Mouse (Mus musculus) yolk sac, embryonic 10.5 days (tissue): ENCODE measurements around the gene Tmem115.

Source experiments
- DNase-seq: peaks from one replicate; pipeline ENCODE4 v3.0.0-alpha.2; 2017; ENCODE audit warnings: low spot score

Gene Tmem115

GRCm38 (mm10) chr9:107521711-107522399, 11.9 kb upstream of the Tmem115 start:
- DNase-seq: no peak

DNA sequence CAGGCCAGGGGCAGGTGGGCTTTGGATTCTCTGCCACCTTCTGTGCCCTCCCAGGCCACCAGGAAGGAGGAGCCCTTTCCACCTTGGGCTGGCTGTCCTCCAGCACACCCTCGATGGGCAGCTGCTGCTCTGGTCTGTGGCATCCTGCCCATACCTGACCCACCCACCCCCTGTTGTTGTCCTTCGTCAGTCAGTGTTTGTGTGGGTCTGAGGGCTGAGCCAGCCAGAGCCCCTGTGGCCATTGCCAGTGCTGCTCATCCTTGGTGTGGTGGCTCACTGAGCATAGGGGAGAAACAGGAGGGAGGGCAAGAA, 11.4 kb upstream of the Tmem115 start:
- DNase-seq: no peak

DNA sequence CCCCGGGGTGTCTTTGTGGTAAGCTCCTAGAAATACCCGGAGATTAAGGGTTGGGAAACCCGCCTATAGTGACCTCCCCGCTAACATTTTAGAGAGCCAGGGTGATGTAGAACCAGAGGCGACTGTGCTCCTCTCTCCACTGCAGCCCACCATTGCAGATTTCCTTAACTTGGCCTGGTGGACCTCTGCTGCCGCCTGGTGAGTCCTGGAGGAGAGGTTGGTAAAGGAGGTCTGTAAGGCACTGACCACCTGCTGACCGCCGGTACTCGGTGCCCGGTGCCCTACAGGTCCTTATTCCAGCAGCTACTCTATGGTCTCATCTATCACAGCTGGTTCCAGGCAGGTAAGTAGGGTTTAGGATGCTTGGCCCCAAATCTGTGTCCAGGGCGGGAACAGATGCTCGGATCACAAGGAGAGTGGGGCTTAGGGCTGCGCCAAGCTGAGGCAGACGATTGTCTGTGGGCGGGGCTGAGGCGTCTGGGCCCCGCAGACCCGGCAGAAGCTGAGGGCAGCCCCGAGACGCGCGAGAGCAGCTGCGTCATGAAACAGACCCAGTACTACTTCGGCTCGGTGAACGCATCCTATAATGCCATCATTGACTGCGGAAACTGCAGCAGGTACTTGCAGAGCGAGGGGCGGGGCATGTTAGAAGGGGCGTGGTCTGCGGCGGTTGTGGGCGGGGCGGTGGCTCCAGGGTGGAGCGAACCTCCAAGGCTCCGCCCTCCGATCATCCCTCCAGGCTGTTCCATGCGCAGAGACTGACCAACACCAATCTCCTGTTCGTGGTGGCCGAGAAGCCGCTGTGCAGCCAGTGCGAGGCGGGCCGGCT, 7.3 kb upstream of the Tmem115 start:
- DNase-seq: peak; percentile 87

DNA sequence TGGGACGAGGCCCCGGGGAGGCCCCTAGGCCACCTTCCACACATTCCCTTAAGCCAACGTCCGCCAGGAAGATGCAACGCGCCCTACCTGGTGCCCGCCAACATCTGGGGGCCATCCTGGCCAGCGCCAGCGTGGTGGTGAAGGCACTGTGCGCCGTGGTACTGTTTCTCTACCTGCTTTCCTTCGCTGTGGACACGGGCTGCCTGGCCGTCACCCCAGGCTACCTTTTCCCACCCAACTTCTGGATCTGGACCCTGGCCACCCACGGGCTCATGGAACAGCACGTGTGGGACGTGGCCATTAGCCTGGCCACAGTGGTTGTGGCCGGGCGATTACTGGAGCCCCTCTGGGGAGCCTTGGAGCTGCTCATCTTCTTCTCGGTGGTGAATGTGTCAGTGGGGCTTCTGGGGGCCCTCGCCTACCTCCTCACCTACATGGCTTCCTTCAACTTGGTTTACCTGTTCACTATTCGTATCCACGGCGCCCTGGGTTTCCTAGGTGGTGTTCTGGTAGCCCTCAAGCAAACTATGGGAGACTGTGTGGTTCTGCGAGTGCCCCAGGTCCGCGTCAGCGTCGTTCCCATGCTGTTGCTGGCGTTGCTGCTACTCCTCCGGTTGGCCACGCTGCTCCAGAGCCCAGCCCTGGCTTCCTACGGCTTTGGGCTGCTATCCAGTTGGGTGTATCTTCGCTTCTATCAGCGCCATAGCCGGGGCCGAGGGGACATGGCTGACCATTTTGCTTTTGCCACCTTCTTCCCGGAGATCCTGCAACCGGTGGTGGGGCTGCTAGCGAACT, 860 bp downstream of the Tmem115 start:
- DNase-seq: peak; percentile 36

DNA sequence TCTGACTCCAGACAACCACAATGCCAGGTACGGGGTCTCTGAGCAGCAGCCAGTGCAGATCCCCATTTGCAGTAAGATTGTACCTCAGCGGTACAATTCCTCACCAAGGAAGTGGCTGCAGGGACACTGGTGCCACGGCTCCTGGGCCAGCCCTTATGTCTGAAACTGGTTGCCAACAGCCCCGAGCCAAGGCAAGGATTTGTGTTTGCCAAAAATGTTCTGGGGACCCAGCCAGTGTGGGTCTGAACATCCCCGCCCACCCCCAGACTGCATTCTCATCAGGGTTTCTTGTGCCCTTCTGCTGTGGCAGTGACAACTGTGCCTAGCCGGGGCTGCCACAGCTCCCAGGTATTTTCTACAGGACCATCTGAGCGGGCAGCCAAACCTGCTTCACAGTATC, 4.5 kb downstream of the Tmem115 start:
- no peak for DNase-seq

DNA sequence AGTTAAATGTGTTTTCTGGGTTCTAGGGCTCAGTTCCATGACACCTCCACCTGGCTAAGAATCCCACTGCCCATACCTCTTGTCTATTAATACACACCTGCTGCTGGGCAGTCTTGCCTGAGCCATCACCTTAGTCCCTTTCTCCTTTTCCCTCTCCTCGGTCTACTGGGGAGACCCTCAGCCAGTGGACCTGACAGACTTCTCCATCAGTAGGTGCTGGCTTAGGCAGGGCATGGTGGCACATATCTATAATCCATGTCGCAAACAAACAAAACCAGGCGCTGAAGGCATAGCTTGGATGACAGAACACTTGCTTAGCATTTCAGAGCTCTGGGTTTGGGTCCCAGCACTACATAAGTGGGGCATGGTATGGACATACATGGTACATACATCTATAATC, 5.0 kb downstream of the Tmem115 start:
- no peak for DNase-seq

- no peak for DNase-seq
Observed at GRCm38 (mm10) chr9:107539940-107540339, 6.2 kb downstream of the Tmem115 start.

GRCm38 (mm10) chr9:107540420-107540819, 6.7 kb downstream of the Tmem115 start:
- no peak for DNase-seq

GRCm38 (mm10) chr9:107541005-107541404, 7.3 kb downstream of the Tmem115 start:
- DNase-seq: no peak

DNA sequence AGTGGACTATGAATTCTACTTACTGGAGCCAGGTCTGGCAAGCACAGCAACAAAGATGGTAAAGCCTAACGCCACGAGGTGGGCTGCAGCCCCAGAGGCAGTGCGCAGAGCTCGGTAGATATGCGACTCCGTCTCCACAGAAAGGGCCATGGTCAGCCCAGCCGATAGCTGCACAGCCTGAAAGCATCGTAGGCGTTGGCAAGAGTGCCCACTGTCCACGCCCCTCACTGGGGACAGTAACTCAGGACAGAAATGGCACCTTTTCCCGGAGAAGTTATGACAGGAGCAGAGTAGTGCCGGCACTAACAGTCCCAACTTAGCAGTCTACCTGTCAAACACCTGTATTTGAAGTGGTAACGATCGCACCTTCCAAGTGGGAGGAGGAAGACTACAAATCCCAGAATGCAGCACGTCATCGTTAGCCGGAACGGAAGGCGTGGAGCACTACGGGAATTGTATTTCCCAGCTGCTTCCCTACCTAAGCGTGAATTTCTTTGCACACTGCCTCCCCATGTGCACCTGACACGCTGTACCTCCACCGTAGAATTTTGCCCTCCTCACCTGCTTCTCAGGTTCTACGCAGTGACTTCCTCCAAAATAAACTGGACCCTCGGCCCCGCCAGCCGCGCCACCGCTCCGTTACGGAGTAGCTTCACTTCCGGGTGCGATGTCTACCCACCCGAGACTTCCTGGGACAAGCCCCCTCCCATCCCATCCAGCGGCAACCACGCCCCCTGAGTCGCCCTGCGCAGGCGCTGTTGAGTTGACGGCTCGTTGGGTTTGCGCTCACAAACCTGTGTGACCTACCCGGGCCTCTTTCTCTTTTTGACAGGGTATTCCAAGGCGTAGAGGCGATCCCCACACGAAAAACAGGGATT, 8.0 kb downstream of the Tmem115 start, which contains the start of the genes Cyb561d2 and Nprl2:
Cyb561d2 (minus strand) TSS at position 720 of the 878 bp plus-strand sequence.
Nprl2 (plus strand) TSS at position 753 of the 878 bp plus-strand sequence.
- DNase-seq: peak; percentile 96

DNA sequence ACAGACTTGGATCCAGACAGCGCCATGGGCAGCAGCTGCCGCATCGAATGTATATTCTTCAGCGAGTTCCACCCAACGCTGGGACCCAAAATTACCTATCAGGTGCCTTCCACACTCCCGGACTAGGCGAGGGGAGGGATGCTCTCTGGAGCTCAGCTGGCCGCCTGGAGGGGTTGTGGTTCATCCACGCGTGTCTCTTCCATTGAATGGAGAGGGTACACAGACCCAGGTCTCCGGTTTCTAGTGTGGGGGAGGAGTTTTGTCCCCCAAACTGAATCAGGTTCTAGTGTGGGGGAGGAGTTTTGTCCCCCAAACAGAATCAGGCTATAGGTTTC, 8.6 kb downstream of the Tmem115 start:
- DNase-seq: no peak

DNA sequence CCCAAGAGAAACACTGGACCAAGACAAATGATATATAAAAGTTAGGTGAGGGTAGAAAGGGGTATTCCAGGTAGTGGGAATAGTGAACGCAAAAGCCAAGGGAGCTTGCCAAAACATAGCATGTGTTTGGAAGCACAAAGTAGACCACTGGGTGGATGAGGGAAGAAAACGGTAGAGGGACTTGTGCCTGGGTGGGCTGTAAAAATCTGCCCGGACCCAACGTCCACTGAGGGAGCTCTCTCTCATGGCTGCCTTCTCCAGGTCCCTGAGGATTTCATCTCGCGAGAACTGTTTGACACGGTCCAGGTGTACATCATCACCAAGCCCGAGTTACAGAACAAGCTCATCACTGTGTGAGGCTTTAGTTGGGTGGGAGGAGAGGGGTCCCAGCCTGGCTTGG, 9.0 kb downstream of the Tmem115 start:
- no peak for DNase-seq

GRCm38 (mm10) chr9:107543299-107543698, 9.6 kb downstream of the Tmem115 start:
- DNase-seq: no peak

DNA sequence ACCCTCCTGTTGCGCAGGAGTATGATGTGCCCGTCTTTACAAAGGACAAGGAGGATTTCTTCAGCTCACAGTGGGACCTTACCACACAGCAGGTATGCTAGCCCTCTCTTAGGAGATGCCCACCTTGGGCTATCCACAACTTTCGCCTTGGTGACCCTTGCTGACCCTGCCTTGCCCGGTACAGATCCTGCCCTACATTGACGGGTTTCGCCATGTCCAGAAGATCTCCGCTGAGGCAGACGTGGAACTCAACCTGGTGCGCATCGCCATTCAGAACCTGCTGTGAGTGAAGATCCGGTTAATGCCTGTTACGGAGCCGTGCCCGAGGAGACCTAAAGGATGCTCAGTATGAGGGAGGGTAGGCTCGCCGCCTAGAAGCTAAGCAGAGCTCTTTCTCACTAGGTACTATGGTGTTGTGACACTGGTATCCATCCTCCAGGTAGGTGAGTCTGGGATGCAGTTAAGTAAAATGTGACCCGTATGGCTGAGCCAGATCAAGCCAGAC, 10.5 kb downstream of the Tmem115 start:
- DNase-seq: no peak

DNA sequence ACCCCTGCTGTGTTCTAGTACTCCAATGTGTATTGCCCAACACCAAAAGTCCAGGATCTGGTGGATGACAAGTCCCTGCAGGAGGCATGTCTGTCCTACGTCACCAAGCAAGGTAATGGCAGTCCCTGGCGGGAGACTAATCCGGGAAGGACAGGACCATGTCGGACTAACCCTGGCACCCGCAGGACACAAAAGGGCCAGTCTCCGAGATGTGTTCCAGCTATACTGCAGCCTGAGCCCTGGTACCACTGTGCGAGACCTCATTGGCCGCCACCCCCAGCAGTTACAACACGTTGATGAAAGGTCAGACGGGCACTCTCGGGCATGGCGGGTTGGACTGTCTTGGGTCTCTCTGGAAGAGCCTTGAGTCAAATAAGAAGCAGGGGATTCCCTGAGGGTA, 11.0 kb downstream of the Tmem115 start:
- no peak for DNase-seq

DNA sequence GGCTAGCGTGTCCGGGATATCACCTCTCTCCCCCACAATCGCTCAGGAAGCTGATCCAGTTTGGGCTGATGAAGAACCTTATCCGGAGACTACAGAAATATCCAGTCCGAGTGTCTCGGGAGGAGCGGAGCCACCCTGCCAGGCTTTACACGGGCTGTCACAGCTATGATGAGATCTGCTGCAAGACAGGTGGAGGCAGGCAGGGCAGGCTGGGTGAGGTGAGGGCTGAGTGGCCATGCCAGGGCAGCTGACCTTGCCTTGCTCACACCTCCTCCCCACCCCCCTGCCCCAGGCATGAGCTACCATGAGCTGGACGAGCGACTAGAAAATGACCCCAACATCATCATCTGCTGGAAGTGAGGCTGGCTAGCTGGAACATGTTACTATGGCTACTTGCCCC, 11.5 kb downstream of the Tmem115 start:
- no peak for DNase-seq

DNA sequence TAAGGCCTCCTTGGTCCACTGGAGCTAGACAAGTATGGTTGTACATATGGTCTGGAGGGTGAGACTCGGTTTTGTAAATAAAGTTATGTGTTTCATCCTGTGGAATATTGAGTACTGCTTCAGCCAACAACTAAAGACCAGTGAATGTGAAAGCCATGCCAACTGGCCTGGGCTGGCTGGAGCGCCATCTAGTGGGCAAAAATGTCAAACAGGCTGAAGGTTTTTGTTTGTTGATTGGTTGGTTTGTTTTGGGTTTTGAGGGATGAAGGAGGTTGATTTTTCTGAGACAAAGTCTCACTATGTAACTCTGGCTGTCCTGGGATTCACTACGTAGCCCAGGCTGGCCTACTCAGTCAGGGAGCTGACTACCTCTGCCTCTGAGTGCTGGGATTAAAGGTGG, 11.9 kb downstream of the Tmem115 start:
- peak; percentile 54 for DNase-seq

GRCm38 (mm10) chr9:107547026-107547425, 13.3 kb downstream of the Tmem115 start, which contains the start of gene Zmynd10:
Gene Zmynd10, plus strand, starts transcription at chr9:107547298.
- peak; percentile 83 for DNase-seq

GRCm38 (mm10) chr9:107547957-107548356, 14.2 kb downstream of the Tmem115 start:
- DNase-seq: no peak

DNA sequence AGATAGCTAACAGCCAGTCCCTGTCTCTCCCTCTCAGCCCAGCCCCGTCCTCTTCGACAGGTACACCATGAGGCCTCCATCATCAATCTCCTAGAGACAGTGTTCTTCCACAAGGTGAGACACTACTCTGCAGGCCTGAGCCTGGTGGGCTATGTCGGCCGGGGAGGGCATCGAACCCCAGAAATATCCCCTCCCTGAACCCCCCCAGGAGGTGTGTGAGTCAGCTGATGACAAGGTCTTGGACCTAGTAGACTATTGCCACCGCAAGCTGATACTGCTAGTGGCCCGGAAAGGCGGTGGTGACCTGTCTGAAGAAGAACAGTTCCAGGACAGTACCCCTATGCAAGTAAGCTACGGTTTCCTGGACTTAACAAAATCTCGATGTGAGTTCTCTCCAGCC, 15.1 kb downstream of the Tmem115 start:
- DNase-seq: no peak

GRCm38 (mm10) chr9:107549297-107550074, 15.7 kb downstream of the Tmem115 start:
- no peak for DNase-seq
